Mouse (Mus musculus) kidney, embryonic 14.5 days (tissue): ENCODE results near the gene Dpp10. TPM values are rescaled to one million over a fixed set of nuclear protein-coding genes. Genes with fewer than 3 reads are reported as not detected.

Source experiments
- ATAC-seq: fragments of 200-750 bp; cut with Nextera tagmentation; 2 replicates; pipeline ENCODE4 v1.8.0; 2017; ENCODE audit warnings: moderate number of reproducible peaks, mild to moderate bottlenecking, moderate TSS enrichment, moderate library complexity; ENCODE audit not compliant: low FRiP score, low TSS enrichment
- H3K27ac ChIP-seq: fragments of 300-500 bp; sonication (generic); 2 replicates; pipeline ENCODE4 v1.5.1; 2014; ENCODE audit warnings: low read depth, mild to moderate bottlenecking, low read length, moderate library complexity, mixed read lengths
- H3K27me3 ChIP-seq: fragments of 300-500 bp; sonication (generic); 2 replicates; pipeline ENCODE4 v1.6.1; 2014; ENCODE audit warnings: mild to moderate bottlenecking, low read length; ENCODE audit not compliant: control insufficient read depth, insufficient read depth
- H3K36me3 ChIP-seq: fragments of 300-500 bp; sonication (generic); 2 replicates; pipeline ENCODE4 v1.6.1; 2014; ENCODE audit warnings: low read length, mixed read lengths; ENCODE audit not compliant: control insufficient read depth, insufficient read depth
- H3K4me1 ChIP-seq: fragments of 300-500 bp; sonication (generic); 2 replicates; pipeline ENCODE4 v1.6.1; 2014; ENCODE audit warnings: low read length, mixed read lengths; ENCODE audit not compliant: control insufficient read depth, insufficient read depth
- H3K4me2 ChIP-seq: fragments of 300-500 bp; sonication (generic); replicated peaks from 2 replicates; pipeline ENCODE4 v1.6.1; 2014; ENCODE audit warnings: low read depth, mild to moderate bottlenecking, low read length
- H3K4me3 ChIP-seq: fragments of 300-500 bp; sonication (generic); 2 replicates; pipeline ENCODE4 v1.5.1; 2014; ENCODE audit warnings: mild to moderate bottlenecking, low read length
- H3K9ac ChIP-seq: fragments of 300-500 bp; sonication (generic); 2 replicates; pipeline ENCODE4 v1.6.1; 2014; ENCODE audit warnings: low read depth, mild to moderate bottlenecking, low read length, moderate library complexity
- H3K9me3 ChIP-seq: fragments of 300-500 bp; sonication (generic); 2 replicates; pipeline ENCODE4 v1.6.1; 2016; ENCODE audit warnings: low read length; ENCODE audit not compliant: control insufficient read depth
- WGBS: fragments of 180-500 bp; shearing (Covaris S2); extraction: QIAGEN DNeasy Blood & Tissue Kit; methylation state at CpG from one replicate; pipeline ENCODE4 v1.1.7; 2014; 5-methylcytosine and 5-hydroxymethylcytosine counted together
- polyA plus RNA-seq: library from polyadenylated mRNA; unstranded; fragments of >200 nt; fragmentation: Nextera tagmentation; extraction: Ambion mirVana; gene quantifications from 2 replicates; pipeline ENCODE4 v1.2.1, GENCODE M21; 2014

Gene Dpp10
- polyA plus RNA-seq, 1 experiment from 2014 or later: 1.0 TPM

DNA sequence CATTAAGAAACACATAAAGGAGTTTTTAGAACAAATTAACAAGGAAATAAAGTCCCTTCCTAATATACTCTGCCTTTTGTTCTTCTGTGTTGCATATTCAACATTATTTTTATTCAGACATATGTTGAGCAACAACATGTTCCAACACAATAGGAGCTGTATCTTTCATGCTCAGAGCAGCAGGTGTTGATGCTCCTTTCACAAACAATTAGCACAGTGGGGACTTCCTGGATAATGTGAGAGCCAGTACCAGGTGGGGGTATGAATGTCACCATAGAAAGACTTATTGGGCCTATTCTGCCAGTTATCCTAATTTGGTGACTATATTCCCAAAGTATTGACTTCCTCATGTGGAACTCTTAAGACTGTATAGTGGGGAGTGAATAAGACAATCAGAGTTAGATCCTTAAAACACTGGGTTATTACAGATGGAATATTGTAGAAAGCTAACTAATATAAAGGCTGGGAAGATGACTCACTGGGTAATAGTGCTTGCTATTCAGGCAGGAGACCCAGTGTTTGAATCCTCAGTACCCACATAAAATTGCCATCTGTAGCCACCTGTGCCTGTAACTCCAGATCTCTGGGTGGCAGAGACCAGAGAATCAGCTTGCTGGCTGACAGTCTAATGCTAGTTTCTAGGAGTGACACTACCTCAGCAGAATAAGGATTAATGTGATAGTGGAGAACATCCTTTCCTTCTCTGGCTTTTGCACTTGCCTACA lies 117.9 kb downstream of the Dpp10 start:
- Histone ChIP-seq H3K9me3 (no peaks in the 10 kb centered on the region), H3K36me3 (no peaks in the 10 kb centered on the region), H3K4me3 (no peak overlapping the region), H3K27me3 (no peaks in the 10 kb centered on the region), H3K9ac (no peak overlapping the region), H3K27ac (no peak overlapping the region), H3K4me2 (no peak overlapping the region), H3K4me1 (no peaks in the 10 kb centered on the region)
- no peak for ATAC-seq

- no peaks in the 10 kb centered on the region for H3K27me3 ChIP-seq
- no peaks in the 10 kb centered on the region for H3K9me3 ChIP-seq
- H3K27ac ChIP-seq: no peak overlapping the region
- H3K9ac ChIP-seq: no peak overlapping the region
- H3K36me3 ChIP-seq: no peaks in the 10 kb centered on the region
- WGBS: 69% methylated on average over 1 of the region's 1 CpGs
- no peak for ATAC-seq
- H3K4me3 ChIP-seq: no peak overlapping the region
- H3K4me2 ChIP-seq: no peak overlapping the region
- no peaks in the 10 kb centered on the region for H3K4me1 ChIP-seq
These were observed 120.5 kb downstream of the Dpp10 start for GRCm38 (mm10) chr1:123924905-123925304.

DNA sequence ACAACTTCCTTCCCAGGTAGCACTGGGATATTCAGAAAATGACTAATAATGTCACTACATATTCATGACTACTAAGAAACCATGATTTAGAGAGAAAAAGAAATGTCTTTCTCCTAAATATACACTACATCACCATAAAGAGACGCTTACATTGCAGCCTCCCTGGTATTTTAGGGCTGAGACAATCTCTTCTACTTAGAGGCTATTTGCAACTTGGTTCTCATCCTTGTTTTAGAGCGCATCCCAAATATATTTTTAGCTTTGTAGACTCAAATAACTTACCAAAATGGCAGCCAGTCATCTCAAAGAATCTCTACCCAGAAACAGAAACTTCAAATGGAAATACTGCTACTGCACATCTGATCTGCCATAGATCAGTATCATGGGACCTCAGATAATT lies 121.5 kb downstream of the Dpp10 start:
- Histone ChIP-seq H3K36me3 (no peaks in the 10 kb centered on the region), H3K9ac (no peak overlapping the region), H3K9me3 (no peaks in the 10 kb centered on the region), H3K27ac (no peak overlapping the region), H3K4me1 (no peaks in the 10 kb centered on the region), H3K4me3 (no peak overlapping the region), H3K27me3 (no peaks in the 10 kb centered on the region), H3K4me2 (no peak overlapping the region)
- no peak for ATAC-seq
- 93% methylated on average over 2 of the region's 2 CpGs for WGBS

GRCm38 (mm10) chr1:123919606-123920005 lies 125.8 kb downstream of the Dpp10 start:
- Histone ChIP-seq H3K9me3 (no peaks in the 10 kb centered on the region), H3K36me3 (no peaks in the 10 kb centered on the region), H3K4me1 (no peaks in the 10 kb centered on the region), H3K9ac (no peak overlapping the region), H3K27ac (no peak overlapping the region), H3K27me3 (no peaks in the 10 kb centered on the region), H3K4me2 (no peak overlapping the region), H3K4me3 (no peak overlapping the region)
- no peak for ATAC-seq
- WGBS: 97% methylated on average over 1 of the region's 1 CpGs

- no peak overlapping the region for H3K27ac ChIP-seq
- no peak for ATAC-seq
- WGBS: 78% methylated on average over 5 of the region's 5 CpGs
- H3K36me3 ChIP-seq: no peaks in the 10 kb centered on the region
- no peak overlapping the region for H3K4me2 ChIP-seq
- no peaks in the 10 kb centered on the region for H3K27me3 ChIP-seq
- H3K4me1 ChIP-seq: no peaks in the 10 kb centered on the region
- H3K4me3 ChIP-seq: no peak overlapping the region
- no peaks in the 10 kb centered on the region for H3K9me3 ChIP-seq
- no peak overlapping the region for H3K9ac ChIP-seq
These were observed 142.7 kb downstream of the Dpp10 start for GRCm38 (mm10) chr1:123902628-123903027.

DNA sequence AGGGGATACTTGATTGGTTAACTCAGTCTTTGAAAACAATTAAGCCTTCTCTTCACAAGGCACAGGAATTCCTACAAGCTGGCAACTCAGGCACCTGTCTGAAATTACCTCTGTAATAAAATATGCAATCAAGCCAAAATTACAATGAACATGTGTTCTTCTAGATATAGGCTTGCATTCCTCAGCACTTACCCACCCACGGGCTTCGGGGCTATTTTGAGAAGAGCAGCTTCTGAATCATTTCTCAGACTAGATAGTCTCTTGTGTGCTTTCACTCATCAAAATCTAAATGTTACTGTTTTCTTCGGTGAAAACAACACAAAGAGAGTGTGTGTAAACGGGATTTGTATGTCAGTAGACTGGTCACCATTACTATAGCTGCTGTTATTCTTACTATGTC lies 144.1 kb downstream of the Dpp10 start:
- Histone ChIP-seq H3K27me3 (no peaks in the 10 kb centered on the region), H3K4me3 (no peak overlapping the region), H3K4me2 (no peak overlapping the region), H3K9ac (no peak overlapping the region), H3K4me1 (no peaks in the 10 kb centered on the region), H3K36me3 (no peaks in the 10 kb centered on the region), H3K27ac (no peak overlapping the region), H3K9me3 (no peaks in the 10 kb centered on the region)
- ATAC-seq: no peak
- 76% methylated on average over 4 of the region's 4 CpGs for WGBS

DNA sequence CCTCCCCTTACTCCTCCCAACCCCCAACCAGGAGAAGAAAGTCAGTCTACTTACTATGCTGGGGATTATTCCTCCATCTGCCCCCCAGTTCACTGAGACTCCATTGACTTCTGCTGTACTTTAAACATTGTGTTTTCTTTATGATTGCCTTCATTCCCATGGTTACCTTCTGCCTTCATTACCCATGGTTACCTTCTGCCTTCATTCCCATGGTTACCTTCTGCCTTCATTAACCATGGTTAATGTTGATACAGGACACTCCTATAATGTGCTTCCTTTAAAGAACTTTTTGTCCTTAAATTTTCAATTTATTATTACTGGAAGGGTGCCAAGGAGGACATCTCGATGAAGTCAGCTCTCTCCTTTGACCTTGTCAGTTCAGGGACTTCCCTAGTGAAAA lies 158.1 kb downstream of the Dpp10 start:
- Histone ChIP-seq H3K4me2 (no peak overlapping the region), H3K4me3 (no peak overlapping the region), H3K36me3 (no peaks in the 10 kb centered on the region), H3K27me3 (no peaks in the 10 kb centered on the region), H3K27ac (no peak overlapping the region), H3K9ac (no peak overlapping the region), H3K4me1 (no peaks in the 10 kb centered on the region), H3K9me3 (no peaks in the 10 kb centered on the region)
- 23% methylated on average over 1 of the region's 1 CpGs for WGBS
- ATAC-seq: peak; percentile 85

DNA sequence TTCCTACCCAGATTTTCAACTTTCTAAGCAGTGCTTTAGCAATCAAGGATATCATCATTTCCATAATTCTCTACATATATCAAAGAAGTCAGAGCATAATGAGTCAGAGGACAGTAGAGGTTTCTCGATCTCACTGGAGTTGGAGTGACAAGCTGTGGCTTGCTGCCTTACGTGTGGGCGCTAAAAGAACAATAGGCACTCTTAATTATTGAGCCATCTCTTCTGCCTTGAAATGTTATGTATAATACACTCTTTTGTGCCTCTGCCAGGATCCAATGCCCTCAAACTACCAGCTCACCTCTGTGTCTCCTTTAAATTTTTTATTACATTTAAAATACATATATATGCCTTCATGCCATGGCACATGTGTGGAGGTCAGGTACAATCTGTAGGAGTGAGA lies 198.5 kb downstream of the Dpp10 start:
- H3K4me3 ChIP-seq: no peak overlapping the region
- H3K27me3 ChIP-seq: no peaks in the 10 kb centered on the region
- no peak for ATAC-seq
- WGBS: 92% methylated on average over 3 of the region's 3 CpGs
- no peaks in the 10 kb centered on the region for H3K9me3 ChIP-seq
- no peaks in the 10 kb centered on the region for H3K4me1 ChIP-seq
- H3K36me3 ChIP-seq: no peaks in the 10 kb centered on the region
- H3K27ac ChIP-seq: no peak overlapping the region
- H3K4me2 ChIP-seq: no peak overlapping the region
- no peak overlapping the region for H3K9ac ChIP-seq

GRCm38 (mm10) chr1:123801206-123801605 lies 244.2 kb downstream of the Dpp10 start:
- 21% methylated on average over 1 of the region's 1 CpGs for WGBS

More at GRCm38 (mm10) chr1:123801206-123801605, 244.2 kb downstream of the Dpp10 start:
- Histone ChIP-seq H3K4me3 (no peak overlapping the region), H3K27me3 (no peaks in the 10 kb centered on the region), H3K36me3 (no peaks in the 10 kb centered on the region), H3K4me2 (no peak overlapping the region), H3K4me1 (no peaks in the 10 kb centered on the region), H3K9me3 (no peaks in the 10 kb centered on the region), H3K9ac (no peak overlapping the region), H3K27ac (no peak overlapping the region)
- no peak for ATAC-seq
